Mouse (Mus musculus): ENCODE results near the gene Rfc2. TPM values are rescaled to one million over a fixed set of nuclear protein-coding genes. Genes with fewer than 3 reads are reported as not detected.

The Rfc2 gene
- polyA plus RNA-seq, 1 experiment from 2014 or later, result 155 TPM

- DNase-seq (ENCODE audit: low spot score), result peak; percentile 87
- H3K4me2 ChIP-seq (ENCODE audit: low read length), result no peak overlapping the region
Measured at GRCm38 (mm10) chr5:134541640-134542039, 39.5 kb upstream of the Rfc2 start.

DNA sequence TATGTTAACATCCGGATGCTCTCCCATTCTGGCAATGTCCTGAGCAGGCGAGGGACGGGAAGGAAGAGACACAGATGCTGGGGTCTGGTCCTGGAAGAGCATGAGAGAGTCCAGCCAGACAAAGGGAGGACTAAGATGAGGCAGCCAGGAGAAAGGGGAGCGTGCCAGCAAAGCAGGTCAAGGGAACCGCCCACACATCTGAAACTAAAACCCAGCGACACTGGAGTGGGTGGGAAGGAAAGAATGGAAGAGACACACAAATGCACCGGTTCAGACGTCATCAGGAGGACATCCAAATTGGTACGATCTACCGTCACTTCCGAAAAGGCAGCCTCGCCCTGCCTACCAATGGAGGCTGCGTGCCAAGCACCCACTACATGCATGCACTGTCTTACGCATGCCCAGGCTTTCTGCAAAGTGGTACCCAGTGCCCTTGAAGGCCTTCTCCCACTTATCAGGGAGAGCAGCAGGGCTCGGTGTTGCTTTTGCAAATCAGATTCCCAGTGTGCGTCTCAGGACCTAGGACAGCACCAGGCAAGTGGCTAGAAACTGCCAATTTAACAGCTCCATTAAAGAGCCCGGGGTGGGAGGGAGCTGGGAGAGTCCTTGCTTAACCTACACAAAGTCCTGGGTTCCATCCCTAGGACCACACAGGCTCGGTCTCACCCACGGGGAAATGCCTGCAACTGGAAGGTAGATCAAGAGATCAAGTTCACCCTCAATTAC lies 36.5 kb upstream of the Rfc2 start:
- ATAC-seq (replicated peaks; ENCODE audit: low FRiP score, low read depth), result no peak
- H3K4me1 ChIP-seq (replicated peaks; ENCODE audit: insufficient read depth, low read length), result peaks cover 24% of the 10 kb centered on the region; the same call in 1 of the 2 replicates

More at GRCm38 (mm10) chr5:134541640-134542039, 39.5 kb upstream of the Rfc2 start:
- no peak overlapping the region for H3K9ac ChIP-seq (ENCODE audit: low read depth, low read length)
- no peak for TF ChIP-seq CTCF (IDR thresholded peaks at IDR 0.05; ENCODE audit: low read depth)
- H3K4me1 ChIP-seq (replicated peaks; ENCODE audit: insufficient read depth, low read length), result peaks cover 29% of the 10 kb centered on the region; the same call in 1 of the 2 replicates
- H3K4me3 ChIP-seq (replicated peaks; ENCODE audit: low read depth, low read length), result no peak overlapping the region
- H3K27ac ChIP-seq, result peak overlapping the region; percentile 90; the same call in 1 of the 2 replicates
- no peaks in the 10 kb centered on the region for H3K27me3 ChIP-seq (ENCODE audit: insufficient read depth, low read length)
- peak; percentile 59; the same call in 1 of the 2 replicates for ATAC-seq (replicated peaks; ENCODE audit: low FRiP score, low read depth)
- no peaks in the 10 kb centered on the region for H3K36me3 ChIP-seq (ENCODE audit: insufficient read depth, low read length)
- 22% methylated on average over 7 of the region's 7 CpGs for WGBS
- no peaks in the 10 kb centered on the region for H3K9me3 ChIP-seq (replicated peaks; ENCODE audit: low read length)

GRCm38 (mm10) chr5:134545242-134545629 lies 35.9 kb upstream of the Rfc2 start:
- Histone ChIP-seq H3K36me3 (ENCODE audit: insufficient read depth, low read length) (no peaks in the 10 kb centered on the region), H3K4me1 (replicated peaks; ENCODE audit: insufficient read depth, low read length) (peaks cover 19% of the 10 kb centered on the region; the same call in 1 of the 2 replicates), H3K27ac (no peak overlapping the region), H3K4me2 (ENCODE audit: low read length) (no peak overlapping the region), H3K9ac (ENCODE audit: low read depth, low read length) (no peak overlapping the region), H3K9me3 (replicated peaks; ENCODE audit: low read length) (no peaks in the 10 kb centered on the region), H3K27me3 (ENCODE audit: insufficient read depth, low read length) (no peaks in the 10 kb centered on the region), H3K4me3 (replicated peaks; ENCODE audit: low read depth, low read length) (no peak overlapping the region)
- 58% methylated on average over 3 of the region's 3 CpGs for WGBS
- ATAC-seq (replicated peaks; ENCODE audit: low FRiP score, low read depth) (no peak), DNase-seq (ENCODE audit: low spot score) (peak; percentile 25)
- TF ChIP-seq CTCF (IDR thresholded peaks at IDR 0.05; ENCODE audit: low read depth), result peak; percentile 57

More for the DNA sequence above, 36.5 kb upstream of the Rfc2 start:
- no peak overlapping the region for H3K27ac ChIP-seq
- no peaks in the 10 kb centered on the region for H3K27me3 ChIP-seq (ENCODE audit: insufficient read depth, low read length)
- no peak overlapping the region for H3K4me3 ChIP-seq (replicated peaks; ENCODE audit: low read depth, low read length)
- H3K4me2 ChIP-seq (ENCODE audit: low read length), result no peak overlapping the region
- no peaks in the 10 kb centered on the region for H3K9me3 ChIP-seq (replicated peaks; ENCODE audit: low read length)
- WGBS, result 50% methylated on average over 19 of the region's 19 CpGs
- no peak overlapping the region for H3K9ac ChIP-seq (ENCODE audit: low read depth, low read length)
- peak; percentile 71 for DNase-seq (ENCODE audit: low spot score)
- no peak for TF ChIP-seq CTCF (IDR thresholded peaks at IDR 0.05; ENCODE audit: low read depth)
- H3K36me3 ChIP-seq (ENCODE audit: insufficient read depth, low read length), result no peaks in the 10 kb centered on the region

- no peak overlapping the region for H3K27ac ChIP-seq
Measured at GRCm38 (mm10) chr5:134546790-134547189, 34.4 kb upstream of the Rfc2 start.

GRCm38 (mm10) chr5:134548306-134548705 lies 32.9 kb upstream of the Rfc2 start:
- Histone ChIP-seq H3K4me2 (ENCODE audit: low read length) (no peak overlapping the region), H3K36me3 (ENCODE audit: insufficient read depth, low read length) (no peaks in the 10 kb centered on the region), H3K9ac (ENCODE audit: low read depth, low read length) (no peak overlapping the region), H3K27me3 (ENCODE audit: insufficient read depth, low read length) (no peaks in the 10 kb centered on the region), H3K27ac (no peak overlapping the region), H3K9me3 (replicated peaks; ENCODE audit: low read length) (no peaks in the 10 kb centered on the region), H3K4me3 (replicated peaks; ENCODE audit: low read depth, low read length) (no peak overlapping the region), H3K4me1 (replicated peaks; ENCODE audit: insufficient read depth, low read length) (peaks cover 16% of the 10 kb centered on the region; the same call in 1 of the 2 replicates)
- ATAC-seq (replicated peaks; ENCODE audit: low FRiP score, low read depth) (no peak), DNase-seq (ENCODE audit: low spot score) (peak; percentile 45)
- WGBS, result 32% methylated on average over 5 of the region's 5 CpGs
- TF ChIP-seq CTCF (IDR thresholded peaks at IDR 0.05; ENCODE audit: low read depth), result no peak

More at GRCm38 (mm10) chr5:134546790-134547189, 34.4 kb upstream of the Rfc2 start:
- Histone ChIP-seq H3K4me1 (replicated peaks; ENCODE audit: insufficient read depth, low read length) (peaks cover 12% of the 10 kb centered on the region; the same call in 1 of the 2 replicates), H3K4me3 (replicated peaks; ENCODE audit: low read depth, low read length) (no peak overlapping the region), H3K27me3 (ENCODE audit: insufficient read depth, low read length) (no peaks in the 10 kb centered on the region), H3K9me3 (replicated peaks; ENCODE audit: low read length) (no peaks in the 10 kb centered on the region), H3K4me2 (ENCODE audit: low read length) (no peak overlapping the region), H3K36me3 (ENCODE audit: insufficient read depth, low read length) (no peaks in the 10 kb centered on the region), H3K9ac (ENCODE audit: low read depth, low read length) (no peak overlapping the region)
- no peak for TF ChIP-seq CTCF (IDR thresholded peaks at IDR 0.05; ENCODE audit: low read depth)
- ATAC-seq (replicated peaks; ENCODE audit: low FRiP score, low read depth) (no peak), DNase-seq (ENCODE audit: low spot score) (no peak)
- 77% methylated on average over 7 of the region's 7 CpGs for WGBS

- no peak for DNase-seq (ENCODE audit: low spot score)
- Histone ChIP-seq H3K4me2 (ENCODE audit: low read length) (no peak overlapping the region), H3K27me3 (ENCODE audit: insufficient read depth, low read length) (no peaks in the 10 kb centered on the region), H3K27ac (no peak overlapping the region), H3K4me3 (replicated peaks; ENCODE audit: low read depth, low read length) (no peak overlapping the region), H3K4me1 (replicated peaks; ENCODE audit: insufficient read depth, low read length) (peaks cover 16% of the 10 kb centered on the region; the same call in 1 of the 2 replicates), H3K9ac (ENCODE audit: low read depth, low read length) (no peak overlapping the region), H3K36me3 (ENCODE audit: insufficient read depth, low read length) (no peaks in the 10 kb centered on the region), H3K9me3 (replicated peaks; ENCODE audit: low read length) (no peaks in the 10 kb centered on the region)
- 86% methylated on average over 2 of the region's 3 CpGs for WGBS
- no peak for TF ChIP-seq CTCF (IDR thresholded peaks at IDR 0.05; ENCODE audit: low read depth)
- no peak for ATAC-seq (replicated peaks; ENCODE audit: low FRiP score, low read depth)
Measured at GRCm38 (mm10) chr5:134549640-134550168, 31.5 kb upstream of the Rfc2 start.

Measured in kidney, postnatal 0 days (tissue).